Mouse (Mus musculus) spleen, adult 2 months (tissue): ENCODE results near the gene Cpe. TPM values are rescaled to one million over a fixed set of nuclear protein-coding genes. Genes with fewer than 3 reads are reported as not detected.

Experiments used
- DNase-seq, 2 experiments: peaks; one replicate each; pipeline versions ENCODE4 v3.0.0 to v3.0.0-alpha.2; 2012 to 2021; ENCODE audit warnings: low spot score in 2 of 2, low read depth in 1 of 2
- H3K27ac ChIP-seq: fragments of 200-500 bp; 2 replicates; pipeline ENCODE4 v1.5.1; 2012; ENCODE audit warnings: low read length, inconsistent platforms; ENCODE audit not compliant: insufficient read depth
- H3K27me3 ChIP-seq: fragments of 200-500 bp; 2 replicates; pipeline ENCODE4 v1.6.1; 2012; ENCODE audit warnings: mild to moderate bottlenecking, moderate library complexity, low read length, inconsistent platforms; ENCODE audit not compliant: control insufficient read depth, insufficient read depth
- H3K36me3 ChIP-seq: fragments of 200-500 bp; 2 replicates; pipeline ENCODE4 v1.6.1; 2012; ENCODE audit warnings: mild to moderate bottlenecking, low read length, inconsistent platforms; ENCODE audit not compliant: control insufficient read depth, insufficient read depth
- H3K4me1 ChIP-seq: fragments of 200-500 bp; 2 replicates; pipeline ENCODE4 v1.6.1; 2011; ENCODE audit warnings: inconsistent platforms; ENCODE audit not compliant: control insufficient read depth, insufficient read depth, insufficient read length
- H3K4me3 ChIP-seq: fragments of 200-500 bp; 2 replicates; pipeline ENCODE4 v1.5.1; 2011; ENCODE audit warnings: mild to moderate bottlenecking, inconsistent platforms; ENCODE audit not compliant: insufficient read depth, insufficient read length; ENCODE audit errors: extremely low read depth
- CTCF ChIP-seq: fragments of 200-500 bp; IDR thresholded peaks from 2 replicates; pipeline ENCODE4 v1.5.1; 2011; ENCODE audit warnings: mild to moderate bottlenecking, inconsistent platforms; ENCODE audit not compliant: insufficient read depth, insufficient read length, insufficient replicate concordance; ENCODE audit errors: extremely low read depth
- POLR2A ChIP-seq: fragments of 200-500 bp; IDR thresholded peaks from 2 replicates; pipeline ENCODE4 v1.6.1; 2011; ENCODE audit warnings: low read depth, low read length, inconsistent platforms
- WGBS: fragments of 180-500 bp; shearing (Covaris S2); methylation state at CpG from one replicate; pipeline ENCODE4 v1.1.7; 2018; 5-methylcytosine and 5-hydroxymethylcytosine counted together
- polyA plus RNA-seq: library from polyadenylated mRNA; depleted of rRNA; stranded (reverse); fragments of >200 nt; gene quantifications from 2 replicates; pipeline ENCODE4 v1.2.3, GENCODE M21; 2012

The Cpe gene
- polyA plus RNA-seq, 1 experiment = 3.4 TPM

DNA sequence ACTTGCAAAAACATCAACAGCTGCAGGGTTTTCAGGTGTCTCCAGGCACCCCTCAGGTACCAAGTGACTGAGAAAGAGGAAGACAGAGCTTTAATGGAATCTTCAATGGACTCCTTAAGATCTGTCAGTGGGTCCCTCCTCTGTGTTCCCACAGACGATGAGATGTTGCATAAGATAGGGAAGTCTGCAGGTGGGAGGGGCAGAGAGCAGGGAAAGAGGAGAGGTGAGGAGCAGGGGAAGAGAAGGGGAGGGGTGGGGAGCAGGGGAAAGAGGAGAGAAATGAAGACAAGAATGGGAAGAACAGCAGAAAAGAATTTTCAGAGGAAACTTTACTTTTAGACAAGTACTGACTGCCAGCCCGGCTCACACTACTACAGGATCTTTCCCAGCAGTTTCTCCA is 28.5 kb downstream of the Cpe start:
- Histone ChIP-seq H3K36me3 (no peaks in the 10 kb centered on the region), H3K4me3 (no peak overlapping the region), H3K4me1 (no peaks in the 10 kb centered on the region), H3K27ac (no peak overlapping the region), H3K27me3 (no peaks in the 10 kb centered on the region)
- WGBS = 34% methylated on average over 2 of the region's 2 CpGs
- DNase-seq = no peak
- no peak for TF ChIP-seq CTCF
- no peak for TF ChIP-seq POLR2A

DNA sequence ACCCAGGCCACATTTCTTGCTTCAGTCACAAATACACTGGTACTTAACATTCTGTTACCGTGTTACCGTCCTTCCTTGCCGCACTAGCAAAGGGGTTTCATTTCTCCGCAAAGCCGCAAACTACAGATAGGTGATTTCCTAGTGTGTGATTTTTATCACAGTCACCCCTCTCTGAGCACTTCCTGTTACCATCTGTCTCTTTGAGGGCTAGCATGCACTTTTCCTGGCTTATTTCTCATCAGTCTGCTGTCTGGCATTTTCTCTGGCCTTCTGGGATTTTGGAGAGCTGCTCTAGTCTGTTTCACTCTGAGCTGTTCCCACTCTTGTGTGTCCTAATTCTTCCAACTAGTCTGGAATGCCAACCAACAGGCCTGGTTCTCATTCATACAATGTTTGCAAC is 33.8 kb downstream of the Cpe start:
- Histone ChIP-seq H3K27ac (no peak overlapping the region), H3K27me3 (no peaks in the 10 kb centered on the region), H3K4me3 (no peak overlapping the region), H3K4me1 (no peaks in the 10 kb centered on the region), H3K36me3 (no peaks in the 10 kb centered on the region)
- no peak for DNase-seq
- 71% methylated on average over 5 of the region's 5 CpGs for WGBS
- no peak for TF ChIP-seq CTCF
- no peak for TF ChIP-seq POLR2A

DNA sequence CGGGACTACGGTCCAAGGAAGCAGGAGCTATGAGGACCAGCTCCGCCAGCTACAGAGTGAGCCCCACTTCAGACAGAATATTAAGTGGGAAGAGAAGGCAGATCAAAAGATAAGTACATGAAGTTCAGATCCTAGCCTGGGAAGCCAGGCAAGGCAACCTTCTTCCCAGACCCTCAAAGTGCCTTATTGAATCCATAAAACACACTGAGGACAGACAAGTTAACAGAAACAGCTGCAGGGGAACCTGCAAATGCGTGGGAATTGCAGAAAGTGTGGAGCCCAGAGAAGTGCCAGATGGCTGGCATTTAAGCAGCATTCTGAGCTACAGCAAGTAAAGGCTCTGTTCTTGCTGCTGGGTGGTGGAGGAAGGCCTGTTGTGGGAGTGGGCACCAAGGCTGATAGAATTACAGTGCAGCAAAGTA is 34.9 kb downstream of the Cpe start:
- no peak for TF ChIP-seq POLR2A
- no peak for TF ChIP-seq CTCF
- Histone ChIP-seq H3K4me1 (no peaks in the 10 kb centered on the region), H3K27ac (no peak overlapping the region), H3K27me3 (no peaks in the 10 kb centered on the region), H3K36me3 (no peaks in the 10 kb centered on the region), H3K4me3 (no peak overlapping the region)
- 91% methylated on average over 4 of the region's 4 CpGs for WGBS
- DNase-seq = no peak

DNA sequence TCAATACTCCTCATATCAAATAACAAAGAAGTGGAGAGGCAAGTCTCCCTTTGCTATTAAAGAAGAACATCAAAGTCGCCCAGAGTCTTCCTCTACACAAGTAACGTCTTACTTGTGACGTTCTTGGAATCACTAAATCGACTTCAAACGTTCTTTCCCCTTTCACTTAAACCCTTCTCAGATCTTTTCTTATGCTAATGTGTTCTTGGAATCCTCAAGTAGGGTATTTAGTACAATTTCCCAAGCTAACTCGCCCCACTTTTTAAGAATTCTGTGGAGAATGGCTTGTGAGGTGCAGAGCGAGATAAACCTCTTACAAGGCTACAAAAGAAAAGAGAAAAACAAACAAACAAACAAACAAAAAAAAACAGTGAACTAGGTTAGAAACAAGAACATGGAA is 35.3 kb downstream of the Cpe start:
- Histone ChIP-seq H3K4me3 (no peak overlapping the region), H3K36me3 (no peaks in the 10 kb centered on the region), H3K27me3 (no peaks in the 10 kb centered on the region), H3K27ac (no peak overlapping the region), H3K4me1 (no peaks in the 10 kb centered on the region)
- WGBS = 61% methylated on average over 7 of the region's 7 CpGs
- DNase-seq = no peak
- TF ChIP-seq POLR2A = no peak
- TF ChIP-seq CTCF = no peak

DNA sequence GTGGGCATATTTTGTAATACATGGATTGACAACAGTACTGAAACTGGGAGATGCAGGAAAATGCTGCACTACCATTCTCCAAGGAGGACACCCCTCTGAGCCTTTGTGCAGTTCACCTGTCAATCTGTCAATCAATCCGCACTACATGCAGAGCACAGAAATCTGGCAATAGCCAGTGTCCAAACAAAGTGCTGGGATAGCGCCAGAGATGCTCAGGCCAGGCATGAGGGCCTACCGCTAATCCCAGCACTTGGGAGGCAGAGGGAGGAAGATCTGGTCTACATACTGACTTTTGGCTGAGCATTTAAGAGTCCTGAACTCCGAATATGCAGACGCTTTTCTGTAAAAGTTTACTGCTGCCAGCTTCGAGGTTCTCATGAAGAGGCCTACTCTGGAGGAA is 37.0 kb downstream of the Cpe start:
- no peaks in the 10 kb centered on the region for H3K4me1 ChIP-seq
- TF ChIP-seq POLR2A = no peak
- no peak for TF ChIP-seq CTCF
- 90% methylated on average over 6 of the region's 6 CpGs for WGBS
- H3K27me3 ChIP-seq = no peaks in the 10 kb centered on the region
- DNase-seq = no peak
- no peak overlapping the region for H3K4me3 ChIP-seq
- H3K36me3 ChIP-seq = no peaks in the 10 kb centered on the region
- no peak overlapping the region for H3K27ac ChIP-seq

DNA sequence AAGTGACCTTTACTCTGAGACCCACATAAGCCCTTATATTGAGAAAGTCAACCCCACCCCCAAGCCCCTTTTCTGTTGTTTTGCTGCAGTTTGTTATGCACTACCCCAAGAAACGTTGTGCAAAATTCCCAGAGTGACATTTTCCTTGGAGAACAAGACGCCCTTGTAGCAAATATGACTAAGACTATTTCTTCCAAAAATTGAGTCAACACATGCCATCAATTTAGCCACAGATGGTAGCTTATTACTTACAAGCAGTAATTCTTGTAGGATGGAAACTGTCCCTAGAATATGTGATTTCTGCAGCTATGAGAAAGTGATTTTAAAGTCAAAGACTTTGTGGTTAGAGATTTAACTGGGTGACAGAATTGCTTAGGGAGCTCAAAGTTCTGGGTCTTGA is 37.8 kb downstream of the Cpe start:
- H3K36me3 ChIP-seq = no peaks in the 10 kb centered on the region
- no peak for DNase-seq
- no peak overlapping the region for H3K27ac ChIP-seq
- H3K4me1 ChIP-seq = no peaks in the 10 kb centered on the region
- no peaks in the 10 kb centered on the region for H3K27me3 ChIP-seq
- H3K4me3 ChIP-seq = no peak overlapping the region
- 86% methylated on average over 2 of the region's 2 CpGs for WGBS
- no peak for TF ChIP-seq POLR2A
- TF ChIP-seq CTCF = no peak

DNA sequence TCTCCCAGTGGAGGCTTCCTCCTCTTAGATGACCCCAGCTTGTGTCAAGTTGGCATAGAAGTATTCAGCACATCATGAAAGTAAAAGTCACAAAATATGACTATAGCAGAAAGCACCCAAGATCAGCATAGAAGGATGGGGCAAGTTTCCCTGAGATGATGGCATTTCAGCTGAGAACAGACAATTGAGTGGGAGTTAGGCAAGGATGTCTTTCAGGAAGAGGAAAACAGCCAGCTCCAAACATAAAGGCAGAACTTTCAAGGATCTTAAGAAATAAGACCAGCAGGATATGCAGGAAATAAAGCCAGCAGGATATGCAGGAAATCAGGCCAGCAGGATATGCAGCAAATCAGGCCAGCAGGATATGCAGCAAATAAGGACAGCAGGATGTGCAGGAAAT is 40.6 kb downstream of the Cpe start:
- H3K36me3 ChIP-seq = no peaks in the 10 kb centered on the region
- DNase-seq = no peak
- H3K4me1 ChIP-seq = no peaks in the 10 kb centered on the region
- H3K27me3 ChIP-seq = no peaks in the 10 kb centered on the region
- no peak overlapping the region for H3K4me3 ChIP-seq
- TF ChIP-seq CTCF (no peak), POLR2A (no peak)
- no peak overlapping the region for H3K27ac ChIP-seq
